Mouse (Mus musculus): Measurements from ENCODE around the gene Foxo4. TPM values are rescaled to one million over a fixed set of nuclear protein-coding genes. Genes with fewer than 3 reads are reported as not detected.

The Foxo4 gene
- 10 to 100 TPM; 29.8 to 31.4 TPM for total RNA-seq (2023)

GRCm38 (mm10) chrX:101253952-101254729 lies at the start of gene Foxo4:
TSS of gene Foxo4 (plus strand) at chrX:101254528.

DNA sequence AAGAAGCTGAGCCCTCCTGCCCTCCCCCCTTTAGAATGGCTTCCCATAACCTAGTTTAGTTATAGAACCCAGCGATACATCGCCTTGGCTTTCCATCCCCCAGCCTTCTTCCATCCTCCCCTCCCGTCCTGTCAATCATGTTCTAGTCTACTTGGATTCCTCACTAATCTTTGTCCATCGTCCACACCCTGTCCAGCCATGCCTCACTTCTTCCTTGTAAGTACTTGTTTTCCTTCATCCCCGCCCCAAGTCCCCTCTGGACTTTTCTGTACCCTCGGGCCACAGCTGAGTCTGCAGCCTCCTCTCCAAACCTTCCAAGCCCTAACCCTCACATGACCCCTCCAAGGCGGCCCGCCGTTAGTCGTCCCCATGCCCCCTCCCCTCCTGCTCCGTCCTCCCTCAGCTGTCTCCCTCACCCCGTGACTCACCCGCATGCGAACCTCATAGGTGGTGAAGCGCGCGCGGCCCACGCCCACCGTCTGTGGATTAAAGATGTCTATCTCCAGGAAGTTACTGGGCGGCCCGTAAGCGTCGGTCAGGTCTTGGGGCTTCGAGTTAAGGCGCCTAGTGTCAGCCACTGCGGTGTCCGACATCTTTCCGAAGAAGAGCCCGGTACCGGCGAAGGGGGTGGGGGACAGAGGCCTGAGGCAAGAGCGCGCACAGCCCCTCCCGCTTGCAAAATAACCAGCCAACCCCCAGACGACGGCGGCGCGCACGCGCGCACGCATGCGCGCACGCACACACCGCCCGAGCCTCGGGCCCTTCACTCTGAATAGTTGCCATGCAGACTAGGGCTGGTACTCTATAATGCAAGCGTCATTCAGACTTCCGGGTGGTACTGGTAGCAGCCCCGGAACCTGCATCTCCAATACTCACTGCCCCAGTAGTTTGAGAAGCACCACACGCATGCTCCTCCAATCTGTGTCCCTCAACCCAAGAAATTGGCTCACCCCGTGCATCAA lies 32.2 kb upstream of the Foxo4 start, which contains the start of gene Snx12:
Gene Snx12, minus strand, starts transcription at position 730 of the 962 bp plus-strand sequence.

DNA sequence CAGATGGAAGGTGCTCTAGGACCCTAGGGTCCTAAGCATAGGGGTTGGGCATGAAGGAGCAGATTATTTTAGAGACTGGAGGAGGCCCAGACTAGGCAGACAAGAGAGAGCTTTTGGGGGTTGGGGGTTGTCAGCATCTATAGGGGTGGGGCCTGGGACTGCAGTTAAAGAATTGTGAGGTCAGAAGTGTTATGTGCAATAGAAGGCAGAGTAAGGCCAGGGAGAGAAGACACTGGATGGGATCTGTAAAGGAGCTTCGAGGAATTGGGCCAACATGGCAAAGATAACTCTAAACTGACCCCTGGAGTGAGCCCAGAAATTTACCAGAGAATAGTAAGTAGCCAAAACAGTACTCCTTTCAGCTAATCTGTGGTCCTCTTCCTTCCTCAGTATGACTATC lies 9.6 kb downstream of the Foxo4 start, which contains the start of gene Gm614:
Gene Gm614, minus strand, starts transcription at position 101 of the 400 bp plus-strand sequence.

DNA sequence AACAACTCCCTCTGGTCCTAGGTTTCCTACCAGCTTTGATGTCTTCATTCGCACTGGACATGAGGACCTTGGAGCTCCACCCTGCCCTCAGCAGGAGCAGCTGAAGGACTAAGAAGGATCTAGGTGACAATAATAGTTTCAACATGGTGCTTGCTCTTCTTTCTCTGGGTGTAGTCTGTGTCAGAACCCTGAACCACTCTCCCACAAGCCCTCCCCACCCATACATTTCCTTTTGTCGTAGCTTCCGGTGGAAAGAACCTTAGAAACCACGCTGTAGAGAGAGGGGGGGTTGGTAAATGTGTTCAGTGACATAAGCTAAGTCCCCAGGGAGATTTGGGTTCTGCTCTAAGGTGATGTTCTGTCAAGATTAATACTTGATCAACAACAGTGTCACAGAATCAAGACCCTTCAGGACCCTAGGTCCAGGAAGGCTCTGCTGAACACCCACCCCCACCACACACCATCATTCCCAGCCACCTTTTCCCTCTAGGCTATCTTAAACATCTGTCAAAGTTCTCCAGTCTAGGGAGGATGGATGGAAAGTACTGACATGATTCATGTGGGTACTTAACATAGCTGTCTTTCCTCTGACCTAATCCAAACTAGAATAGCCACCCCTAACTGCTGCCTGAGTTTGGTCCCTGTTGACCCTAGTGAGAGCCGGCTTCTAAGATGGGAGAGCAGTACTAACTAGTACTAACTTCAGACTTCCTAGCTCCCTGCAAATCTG lies 13.9 kb downstream of the Foxo4 start, which contains the start of gene Il2rg:
Gene Il2rg, minus strand, starts transcription at position 231 of the 730 bp plus-strand sequence.

GRCm38 (mm10) chrX:101268755-101269124 lies 14.4 kb downstream of the Foxo4 start, which contains the start of gene Gm20489:
TSS of gene Gm20489 (minus strand) at chrX:101269023.

GRCm38 (mm10) chrX:101273875-101274738 lies 19.8 kb downstream of the Foxo4 start, which contains the start of gene Med12:
TSS of gene Med12 (plus strand) at chrX:101274030.

GRCm38 (mm10) chrX:101299055-101299454 lies 44.7 kb downstream of the Foxo4 start, which contains the start of gene Nlgn3:
TSS of gene Nlgn3 (plus strand) at chrX:101299168.

Other genes starting within 250 kb of the Foxo4 start
- not detected for gene Tex11, start 194.9 kb upstream of the Foxo4 start, total RNA-seq (2023)
- not detected for gene Slc7a3, start 168.5 kb upstream of the Foxo4 start, total RNA-seq (2023)
- gene Snx12, start 32.0 kb upstream of the Foxo4 start, total RNA-seq (2023): 10 to 100 TPM; 38.0 to 39.1 TPM
- 10 to 100 TPM; 11.3 to 11.6 TPM for gene Gm614, start 9.5 kb downstream of the Foxo4 start, total RNA-seq (2023)
- 100 to 1,000 TPM; 204 to 231 TPM for gene Il2rg, start 13.7 kb downstream of the Foxo4 start, total RNA-seq (2023)
- gene Gm20489, start 14.5 kb downstream of the Foxo4 start, total RNA-seq (2023): not detected
- gene Med12, start 19.5 kb downstream of the Foxo4 start, total RNA-seq (2023): 100 to 1,000 TPM in 1 of 2 experiments, 10 to 100 TPM in 1; 96.4 to 106 TPM
- not detected for gene Nlgn3, start 44.6 kb downstream of the Foxo4 start, total RNA-seq (2023)
- not detected for gene Gjb1, start 121.8 kb downstream of the Foxo4 start, total RNA-seq (2023)
- 10 to 100 TPM; 24.2 to 26.7 TPM for gene Zmym3, start 166.3 kb downstream of the Foxo4 start, total RNA-seq (2023)
- 100 to 1,000 TPM; 173 to 190 TPM for gene Nono, start 174.8 kb downstream of the Foxo4 start, total RNA-seq (2023)
- under 1 TPM; 0.71 to 0.91 TPM for gene Itgb1bp2, start 194.6 kb downstream of the Foxo4 start, total RNA-seq (2023)

All from monocyte, adult 59 days (primary cell).